Mouse (Mus musculus) CH12.LX (cell line): ENCODE data around the gene Ssb. TPM values are rescaled to one million over a fixed set of nuclear protein-coding genes. Genes with fewer than 3 reads are reported as not detected.
A peak's percentile ranks its signal among the peaks of the same experiment; 100 is the strongest.

Source experiments
- DNase-seq: peaks from one replicate; pipeline ENCODE4 v3.0.0-alpha.2; 2013; ENCODE audit errors: extremely low read depth
- H3K27ac ChIP-seq: 2 replicates; pipeline ENCODE4 v1.5.1; 2012; ENCODE audit warnings: low read depth, mild to moderate bottlenecking, control low read depth, moderate library complexity; ENCODE audit not compliant: insufficient read depth
- H3K27me3 ChIP-seq: replicated peaks from 2 replicates; pipeline ENCODE3; 2012; ENCODE audit warnings: inconsistent platforms
- H3K36me3 ChIP-seq, 2 experiments: replicated peaks in 1 of 2; 2 replicates each; pipeline versions ENCODE3 to v1.6.1; 2012; ENCODE audit warnings: inconsistent platforms in 1 of 2, low read length in 1 of 2, mild to moderate bottlenecking in 1 of 2, mixed read lengths in 1 of 2, moderate library complexity in 1 of 2; ENCODE audit not compliant: control insufficient read depth in 1 of 2, insufficient read depth in 1 of 2
- H3K4me1 ChIP-seq, 2 experiments: 2 replicates each; pipeline ENCODE4 v1.6.1; 2012; ENCODE audit warnings: inconsistent platforms in 1 of 2, moderate library complexity in 1 of 2; ENCODE audit not compliant: insufficient read depth in 2 of 2, control insufficient read depth in 1 of 2
- H3K4me2 ChIP-seq: 2 replicates; pipeline ENCODE4 v1.6.1; 2012; ENCODE audit warnings: low read depth, mild to moderate bottlenecking, control low read depth; ENCODE audit not compliant: poor library complexity, insufficient read depth, severe bottlenecking
- H3K4me3 ChIP-seq, 3 experiments: fragments of 150-350 bp in 1 of 3; sonication (generic) in 1 of 3; replicated peaks in 1 of 3; 2 replicates each; pipeline versions ENCODE3 to v1.5.1; 2011 to 2012; ENCODE audit warnings: low read depth in 2 of 3, low read length in 2 of 3, mild to moderate bottlenecking in 2 of 3, moderate library complexity in 2 of 3, control low read depth in 1 of 3, improper control_type of control experiment in 1 of 3, inconsistent platforms in 1 of 3, mixed read lengths in 1 of 3; ENCODE audit not compliant: poor library complexity in 1 of 3
- H3K79me2 ChIP-seq: replicated peaks from 2 replicates; pipeline ENCODE4 v1.6.1; 2012; ENCODE audit warnings: mild to moderate bottlenecking, moderate library complexity; ENCODE audit not compliant: control insufficient read depth, poor library complexity, insufficient read depth, severe bottlenecking; ENCODE audit errors: extremely low read depth
- H3K9ac ChIP-seq: 2 replicates; pipeline ENCODE4 v1.6.1; 2012; ENCODE audit warnings: low read depth, mild to moderate bottlenecking, control low read depth, moderate library complexity; ENCODE audit not compliant: insufficient read depth
- H3K9me3 ChIP-seq: replicated peaks from 2 replicates; pipeline ENCODE3; 2012; ENCODE audit warnings: low read length, inconsistent platforms, mixed read lengths
- BHLHE40 ChIP-seq: IDR thresholded peaks from 2 replicates; pipeline ENCODE4 v1.6.1; 2011; ENCODE audit warnings: mild to moderate bottlenecking, low read depth, low read length, improper control_type of control experiment
- CTCF ChIP-seq, 2 experiments: IDR thresholded peaks in 1 of 2; conservative IDR thresholded peaks in 1 of 2; 2 replicates each; pipeline ENCODE4 v1.5.1; 2011 to 2012; ENCODE audit warnings: low read depth in 2 of 2, low read length in 2 of 2, improper control_type of control experiment in 1 of 2, inconsistent platforms in 1 of 2, mild to moderate bottlenecking in 1 of 2, moderate library complexity in 1 of 2
- EP300 ChIP-seq: IDR thresholded peaks from 2 replicates; pipeline ENCODE4 v1.6.1; 2011; ENCODE audit warnings: low read length, improper control_type of control experiment
- ETS1 ChIP-seq: conservative IDR thresholded peaks from 2 replicates; pipeline ENCODE4 v1.6.1; 2012; ENCODE audit warnings: low read depth, mild to moderate bottlenecking, inconsistent platforms, low read length, improper control_type of control experiment, moderate library complexity
- GABPA ChIP-seq: IDR thresholded peaks from 2 replicates; pipeline ENCODE4 v1.6.1; 2012; ENCODE audit warnings: low read depth, low read length, improper control_type of control experiment, inconsistent platforms; ENCODE audit not compliant: insufficient replicate concordance
- MAX ChIP-seq: IDR thresholded peaks from 2 replicates; pipeline ENCODE4 v1.6.1; 2011; ENCODE audit warnings: low read length, improper control_type of control experiment
- MEF2A ChIP-seq: IDR thresholded peaks from 2 replicates; pipeline ENCODE4 v1.6.1; 2014; ENCODE audit warnings: low read depth, mild to moderate bottlenecking, inconsistent platforms, low read length, improper control_type of control experiment, borderline replicate concordance
- MXI1 ChIP-seq: IDR thresholded peaks from 2 replicates; pipeline ENCODE4 v1.6.1; 2011; ENCODE audit warnings: mild to moderate bottlenecking, low read depth, low read length, improper control_type of control experiment
- NELFE ChIP-seq: IDR thresholded peaks from 2 replicates; pipeline ENCODE4 v1.6.1; 2011; ENCODE audit warnings: low read depth, low read length, improper control_type of control experiment
- NRF1 ChIP-seq: IDR thresholded peaks from 2 replicates; pipeline ENCODE4 v1.6.1; 2014; ENCODE audit warnings: low read depth, mild to moderate bottlenecking, inconsistent platforms, low read length, improper control_type of control experiment, moderate library complexity
- PAX5 ChIP-seq: IDR thresholded peaks from 2 replicates; pipeline ENCODE4 v1.6.1; 2012; ENCODE audit warnings: low read length, inconsistent platforms, mixed read lengths
- POLR2AphosphoS2 ChIP-seq: IDR thresholded peaks from 2 replicates; pipeline ENCODE4 v1.6.1; 2011; ENCODE audit warnings: low read depth, low read length, improper control_type of control experiment
- RCOR1 ChIP-seq: conservative IDR thresholded peaks from 2 replicates; pipeline ENCODE4 v1.6.1; 2012; ENCODE audit warnings: low read depth, mild to moderate bottlenecking, inconsistent platforms, low read length, improper control_type of control experiment
- SIN3A ChIP-seq: IDR thresholded peaks from 2 replicates; pipeline ENCODE4 v1.6.1; 2012; ENCODE audit warnings: low read length, improper control_type of control experiment, inconsistent platforms
- TBP ChIP-seq: conservative IDR thresholded peaks from 2 replicates; pipeline ENCODE4 v1.6.1; 2011; ENCODE audit warnings: low read depth, low read length, improper control_type of control experiment
- TCF12 ChIP-seq: IDR thresholded peaks from 2 replicates; pipeline ENCODE4 v1.6.1; 2014; ENCODE audit warnings: low read depth, mild to moderate bottlenecking, inconsistent platforms, low read length, improper control_type of control experiment
- ZC3H11A ChIP-seq: IDR thresholded peaks from 2 replicates; pipeline ENCODE4 v1.6.1; 2012; ENCODE audit warnings: low read depth, mild to moderate bottlenecking, inconsistent platforms, low read length, improper control_type of control experiment
- ZNF384 ChIP-seq: IDR thresholded peaks from 2 replicates; pipeline ENCODE4 v1.6.1; 2012; ENCODE audit warnings: low read depth, low read length, improper control_type of control experiment, inconsistent platforms
- dilution Hi-C: fragments of 300-500 bp; cut with MboI; formaldehyde crosslinking; loops from 2 replicates; pipeline ENCODE4 v1.14.3; 2020; ENCODE audit warnings: low sequenced_read_pairs; ENCODE audit not compliant: extremely low pct_unique_long_range_greater_than_20kb, extremely low pct_ligation_motif_present
- in situ Hi-C: fragments of 300-500 bp; cut with MboI; formaldehyde crosslinking; loops from 3 replicates; pipeline ENCODE4 v1.14.3; 2019; ENCODE audit warnings: low sequenced_read_pairs, low pct_ligation_motif_present, low pct_unique_long_range_greater_than_20kb, mixed read lengths
- polyA plus RNA-seq: library from polyadenylated mRNA; unstranded; fragments of >175 nt; gene quantifications from 2 replicates; pipeline ENCODE4 v1.2.1, GENCODE M21; 2012; ENCODE audit warnings: low read depth; ENCODE audit not compliant: insufficient read length
- total RNA-seq, 2 experiments: library from RNA; depleted of rRNA; stranded (reverse); fragments of 300-350 nt in 1 of 2; fragments of >200 nt in 1 of 2; gene quantifications; 2 replicates each; pipeline ENCODE4 v1.2.3; 2012 to 2014

Gene Ssb
- total and polyA plus RNA-seq, 3 experiments: 124 to 410 (median 281) TPM

- peaks cover 6% of the 10 kb centered on the region for H3K27me3 ChIP-seq
- no peaks in the 10 kb centered on the region for H3K79me2 ChIP-seq
- peak overlapping the region; percentile 48 for H3K9ac ChIP-seq
- H3K4me1 ChIP-seq: peaks cover 0 to 2% of the 10 kb centered on the region in 2 experiments; a peak in 1 of 4 replicates
- TF ChIP-seq MAX: no peak
- TF ChIP-seq CTCF (conservative IDR thresholded peaks at IDR 0.05 in 1 of 2, IDR thresholded peaks at IDR 0.05 in 1 of 2; ENCODE audit: low read depth in 2 of 2, low read length in 2 of 2): no peak
- no peak for TF ChIP-seq RCOR1
- no peaks in the 10 kb centered on the region for H3K9me3 ChIP-seq
- no peak for DNase-seq
- no peaks in the 10 kb centered on the region for H3K36me3 ChIP-seq
- in situ Hi-C loops: no loop called here
- H3K27ac ChIP-seq: no peak overlapping the region
- H3K4me2 ChIP-seq: peak overlapping the region; percentile 79
- peak overlapping the region; percentile 13 to 66 (median 38) for H3K4me3 ChIP-seq
- dilution Hi-C loops: no loop called here
Measured at GRCm38 (mm10) chr2:69823129-69823677, 38.2 kb upstream of the Ssb start.

DNA sequence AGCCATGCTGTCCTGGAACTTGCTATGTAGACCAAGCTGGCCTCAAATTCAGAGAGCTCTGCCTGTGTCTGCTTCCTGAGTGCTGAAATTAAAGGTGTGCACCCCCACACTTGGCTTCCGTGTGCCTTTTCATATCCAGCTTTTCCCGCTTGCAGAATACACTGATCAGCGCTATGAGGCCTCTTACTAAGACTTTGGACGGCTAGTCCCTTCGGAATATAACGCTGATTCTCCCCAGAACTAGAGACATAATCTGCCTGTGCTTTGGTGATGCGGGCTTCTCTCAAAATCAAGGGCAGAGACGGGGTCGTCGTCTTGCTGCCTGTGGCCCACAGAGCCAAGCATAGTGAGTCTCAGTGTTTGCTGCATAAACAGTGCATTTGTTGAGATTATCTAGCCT lies 35.5 kb upstream of the Ssb start:
- TF ChIP-seq TBP: no peak
- no peak for TF ChIP-seq RCOR1
- TF ChIP-seq MXI1: no peak
- TF ChIP-seq SIN3A: no peak
- no peak for TF ChIP-seq ZNF384
- TF ChIP-seq NRF1: no peak
- no peak for TF ChIP-seq TCF12
- no peak for TF ChIP-seq EP300
- no peak for TF ChIP-seq MAX
- no peak for TF ChIP-seq BHLHE40
- TF ChIP-seq PAX5: no peak
- no peak for TF ChIP-seq ETS1
- TF ChIP-seq ZC3H11A: no peak
- no peak for TF ChIP-seq MEF2A
- no peak for TF ChIP-seq CTCF (conservative IDR thresholded peaks at IDR 0.05 in 1 of 2, IDR thresholded peaks at IDR 0.05 in 1 of 2; ENCODE audit: low read depth in 2 of 2, low read length in 2 of 2)
- no peak for TF ChIP-seq POLR2AphosphoS2
- no peak for TF ChIP-seq NELFE
- no peak for TF ChIP-seq GABPA
- TF ChIP-seq, all 38 proteins: peak for 0
- Histone ChIP-seq H3K4me3 (no peak overlapping the region), H3K27me3 (peaks cover 6% of the 10 kb centered on the region), H3K4me1 (0 out of 4 replicates have a peak, but pooled peaks cover 0 to 2% of the 10 kb centered on the region in 2 experiments), H3K9ac (no peak overlapping the region), H3K36me3 (no peaks in the 10 kb centered on the region), H3K27ac (no peak overlapping the region), H3K79me2 (no peaks in the 10 kb centered on the region), H3K9me3 (no peaks in the 10 kb centered on the region), H3K4me2 (no peak overlapping the region)
- in situ Hi-C loops (no loop called here), dilution Hi-C loops (no loop called here)
- no peak for DNase-seq
